Mouse (Mus musculus) activated CD4-positive, CD25-positive, alpha-beta regulatory T cell, adult 4 months (primary cell): ENCODE results near the gene Krt9. TPM values are rescaled to one million over a fixed set of nuclear protein-coding genes. Genes with fewer than 3 reads are reported as not detected.
"Not testable (repeated sequence)": the region's sequence is repeated elsewhere in the genome, so short reads cannot be mapped to it uniquely, and the experiment has no call there.

Experiments used
- ATAC-seq: one replicate; pipeline ENCODE4 v1.8.0; 2017
- polyA plus RNA-seq, 2 experiments: library from polyadenylated mRNA; unstranded; fragments of 100-300 nt; shearing (Covaris generic); gene quantifications; one replicate each; pipeline ENCODE4 v1.2.1; 2017

The Krt9 gene
- polyA plus RNA-seq: not detected

DNA sequence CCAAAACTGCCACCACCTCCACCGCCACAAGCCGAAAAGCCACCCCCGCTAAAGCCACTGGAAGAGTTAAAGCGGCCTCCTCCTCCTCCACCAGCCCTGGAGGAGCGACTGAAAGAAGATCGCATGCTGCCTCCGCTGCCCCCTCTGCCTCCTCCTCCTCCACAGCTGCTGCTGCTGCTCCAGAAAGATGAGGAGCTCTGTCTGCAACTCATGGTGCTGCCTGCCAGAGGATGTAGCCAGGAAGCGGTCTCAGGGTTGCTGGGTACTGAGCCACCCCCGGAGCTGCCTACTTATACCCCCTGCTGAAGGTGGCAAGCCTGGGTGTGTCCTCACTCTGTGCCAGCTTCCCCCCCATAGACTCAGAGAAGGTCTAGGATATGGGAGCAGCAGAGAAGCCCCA lies at the start of gene Krt9:
Gene Krt9 (minus strand): TSS at position 255 of the 400 bp plus-strand sequence.
- ATAC-seq: no peak

DNA sequence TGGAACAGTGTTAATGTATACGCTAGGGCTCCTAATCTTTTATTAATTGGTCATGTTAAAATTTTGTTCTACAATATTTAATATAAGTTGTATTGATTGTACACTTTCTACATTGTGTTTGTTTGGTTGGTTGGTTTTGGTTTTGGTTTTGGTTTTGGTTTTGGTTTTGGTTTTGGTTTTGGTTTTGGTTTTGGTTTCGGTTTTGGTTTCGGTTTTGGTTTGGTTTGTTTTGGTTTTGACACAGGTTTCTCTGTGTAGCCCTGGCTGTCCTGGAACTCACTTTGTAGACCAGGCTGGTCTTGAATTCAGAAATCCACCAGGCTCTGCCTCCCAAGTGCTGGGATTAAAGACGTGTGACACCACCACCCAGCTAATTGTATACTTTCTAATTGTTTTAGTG lies 47.2 kb upstream of the Krt9 start:
- not testable (repeated sequence) for ATAC-seq

DNA sequence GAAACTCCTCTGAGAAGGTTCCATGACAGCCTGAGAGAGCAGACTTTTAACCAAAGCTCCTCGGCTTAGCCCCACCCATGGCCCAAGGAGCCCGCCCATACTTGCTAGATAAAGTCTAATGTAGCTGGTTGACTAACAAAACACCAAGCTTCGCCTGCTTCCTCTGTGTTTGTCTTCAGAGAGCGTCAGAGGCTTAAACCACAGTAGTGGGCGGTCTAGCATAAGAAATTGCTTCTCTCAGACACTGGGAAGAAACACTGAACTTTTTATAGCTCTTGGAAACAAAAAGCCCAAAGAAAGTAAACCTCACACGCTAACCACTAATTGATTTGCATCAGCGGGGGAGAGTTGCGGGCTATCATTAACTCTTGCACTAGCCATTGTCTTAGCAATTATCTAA lies 28.7 kb upstream of the Krt9 start:
- ATAC-seq: no peak

DNA sequence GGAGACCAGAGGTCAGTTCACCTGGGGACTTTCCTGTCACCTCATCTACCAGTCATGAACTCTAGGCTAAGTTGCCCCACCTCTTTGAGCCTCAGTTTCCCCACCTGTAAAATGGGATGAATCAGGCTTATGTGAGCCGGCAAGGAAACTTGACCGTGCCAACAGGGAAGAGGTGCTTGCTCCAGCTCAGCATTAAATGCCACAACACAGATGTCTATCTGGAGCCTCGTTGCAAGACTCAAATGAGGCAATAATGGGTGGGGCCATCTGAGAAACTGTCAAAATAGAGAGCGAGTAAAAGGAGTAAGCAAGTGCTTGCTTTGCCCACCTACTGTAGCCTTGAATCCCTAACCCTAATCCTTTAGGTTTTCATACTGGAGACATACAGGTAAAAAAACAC lies 26.3 kb upstream of the Krt9 start:
- no peak for ATAC-seq

DNA sequence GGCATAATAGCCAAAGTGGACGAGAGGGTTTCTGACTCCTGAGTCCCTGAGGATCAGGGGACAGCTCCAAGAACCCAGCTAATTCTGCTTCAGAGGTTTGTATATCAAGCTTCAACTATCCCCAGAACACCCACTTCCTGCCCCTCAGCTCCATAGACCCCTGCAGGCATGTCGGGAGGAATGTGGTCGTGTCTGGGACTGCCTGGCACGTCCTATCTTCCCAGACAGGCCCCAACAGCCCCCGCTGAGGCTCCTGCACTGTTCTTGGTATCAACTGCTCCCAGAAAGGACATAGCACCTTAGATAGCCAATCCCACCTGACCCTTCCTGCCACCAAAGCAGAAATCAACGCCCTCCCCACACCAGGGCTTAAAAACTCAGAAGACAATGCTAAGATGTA lies 15.5 kb upstream of the Krt9 start:
- ATAC-seq: no peak

DNA sequence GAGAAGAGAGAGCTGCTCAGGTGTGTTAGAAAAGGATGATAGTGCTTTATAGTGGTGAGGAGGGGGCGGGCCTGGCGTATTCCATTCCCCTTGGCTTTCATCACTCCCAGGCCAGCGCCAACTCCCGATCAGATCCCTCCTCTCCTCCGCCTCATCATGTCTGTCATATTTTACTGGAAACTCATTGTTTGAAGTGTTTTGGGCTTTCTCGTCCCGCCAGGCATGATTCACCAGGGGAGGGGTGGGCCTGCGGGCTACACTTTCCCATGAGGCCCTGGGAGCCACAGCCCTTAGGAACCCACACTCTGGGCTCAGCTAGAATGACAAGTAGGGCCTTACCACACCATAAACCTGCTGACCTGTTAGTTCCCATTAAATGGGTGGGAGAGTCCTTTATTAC lies 14.5 kb upstream of the Krt9 start, which contains the start of gene Krt14:
Gene Krt14 (minus strand): TSS at position 51 of the 400 bp plus-strand sequence.
- ATAC-seq: no peak

DNA sequence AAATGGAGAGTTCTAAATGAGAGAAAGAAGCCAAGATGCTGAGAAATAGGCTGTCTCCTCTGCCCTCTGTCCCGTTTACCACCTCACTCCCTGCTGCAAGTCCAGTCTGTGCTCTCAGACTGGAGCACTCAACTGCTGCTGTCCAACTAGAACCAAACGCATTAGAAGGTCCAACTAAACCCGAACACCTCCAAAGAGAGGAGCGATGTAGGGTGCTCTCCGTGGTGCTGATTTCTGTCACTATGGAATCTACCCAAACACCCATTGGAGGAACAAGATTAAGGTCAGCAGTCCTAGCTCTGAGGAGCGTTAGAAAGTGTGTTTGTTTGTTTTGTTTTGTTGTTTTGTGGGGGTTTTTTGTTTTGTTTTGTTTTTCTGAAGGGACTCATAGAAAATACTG lies 10.4 kb upstream of the Krt9 start:
- no peak for ATAC-seq

DNA sequence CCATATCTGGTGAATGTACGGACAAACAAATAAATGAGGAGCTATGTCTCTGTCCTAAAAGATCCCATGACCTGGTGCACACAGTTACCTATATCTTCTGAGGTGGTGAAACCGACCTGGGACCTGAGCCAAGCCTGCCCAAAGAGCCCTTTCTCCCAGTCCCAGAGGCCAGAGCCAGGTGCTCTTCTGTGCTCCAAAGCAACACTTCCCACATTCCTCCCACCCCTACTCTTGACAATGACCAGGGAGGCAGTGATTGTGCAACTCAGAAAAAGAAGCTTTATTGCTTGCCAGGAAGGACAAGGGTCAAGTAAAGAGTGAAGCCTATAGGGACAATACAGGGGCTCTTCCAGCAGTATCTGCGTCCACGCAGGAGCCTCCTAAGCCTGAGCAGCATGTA lies 9.9 kb upstream of the Krt9 start:
- ATAC-seq: no peak

DNA sequence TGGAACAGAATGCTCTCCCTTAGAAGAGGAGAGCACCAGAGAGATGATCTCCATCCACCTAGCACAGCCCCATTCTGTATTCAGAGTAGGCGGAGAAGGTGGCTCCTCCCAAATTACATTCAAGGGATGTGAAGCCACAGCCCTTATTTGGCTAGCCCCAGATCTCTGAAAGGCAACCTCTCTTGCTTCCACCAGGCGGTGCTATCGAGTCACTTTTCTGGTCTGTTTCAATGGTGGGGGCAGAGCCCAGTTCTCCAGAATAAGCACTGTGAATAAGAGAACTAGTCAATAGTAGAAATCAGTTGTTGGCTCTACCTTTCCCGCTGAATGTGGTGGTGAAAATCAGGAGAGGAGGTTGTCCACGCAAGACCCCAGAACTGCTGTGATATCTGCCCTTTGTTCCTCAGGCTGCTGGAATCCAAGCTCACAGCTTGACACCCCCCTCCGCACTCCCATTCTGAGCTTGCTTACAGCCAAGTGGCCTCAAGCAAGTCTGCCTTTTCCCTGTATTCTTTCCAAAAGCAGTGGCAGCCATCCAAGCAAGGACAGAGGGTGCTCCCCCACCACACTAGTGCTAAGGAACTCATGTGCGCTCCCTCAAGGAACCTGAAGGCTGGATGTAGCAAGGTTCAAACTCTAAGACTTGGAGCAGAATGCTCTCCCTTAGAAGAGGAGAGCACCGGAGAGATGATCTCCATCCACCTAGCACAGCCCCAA lies 7.2 kb upstream of the Krt9 start:
- ATAC-seq: no peak

DNA sequence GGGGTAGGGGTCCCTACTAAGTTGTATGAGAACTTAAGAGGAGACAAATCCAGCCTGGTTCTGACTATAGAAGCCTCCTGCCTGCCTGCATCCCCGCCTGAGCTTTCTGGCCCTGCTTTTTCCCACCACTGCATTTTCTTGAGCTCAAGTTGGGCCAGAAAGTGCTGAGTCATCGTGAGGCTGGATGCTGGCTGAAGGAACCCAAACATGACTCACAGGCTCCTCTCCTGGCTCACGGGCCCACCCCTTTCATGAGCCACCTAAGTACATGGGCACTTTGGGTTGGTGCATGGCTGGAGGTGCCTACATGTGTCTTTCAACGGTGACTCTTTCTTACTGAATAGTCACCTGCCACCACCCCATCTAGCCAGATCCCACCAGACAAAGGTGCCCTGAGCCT lies 5.6 kb upstream of the Krt9 start:
- no peak for ATAC-seq

DNA sequence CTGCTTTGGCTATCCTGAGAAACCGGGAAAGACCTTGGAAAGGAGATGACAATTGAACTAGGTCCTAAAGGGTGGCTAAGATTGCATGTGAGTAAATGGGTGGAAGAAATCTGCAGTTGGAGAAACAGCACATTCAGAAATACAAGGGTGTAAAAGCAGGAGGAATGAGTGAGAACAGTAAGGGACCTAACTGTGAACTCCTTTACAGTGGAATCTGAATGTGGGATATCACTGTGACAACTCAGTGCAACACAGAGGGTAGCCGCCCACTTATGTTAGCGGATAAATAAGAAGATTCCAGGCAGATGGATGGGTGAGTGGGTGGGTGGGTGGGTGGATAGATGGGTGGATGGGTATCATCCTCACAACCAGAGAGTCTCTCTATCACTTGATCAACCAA lies 1.2 kb downstream of the Krt9 start:
- no peak for ATAC-seq

DNA sequence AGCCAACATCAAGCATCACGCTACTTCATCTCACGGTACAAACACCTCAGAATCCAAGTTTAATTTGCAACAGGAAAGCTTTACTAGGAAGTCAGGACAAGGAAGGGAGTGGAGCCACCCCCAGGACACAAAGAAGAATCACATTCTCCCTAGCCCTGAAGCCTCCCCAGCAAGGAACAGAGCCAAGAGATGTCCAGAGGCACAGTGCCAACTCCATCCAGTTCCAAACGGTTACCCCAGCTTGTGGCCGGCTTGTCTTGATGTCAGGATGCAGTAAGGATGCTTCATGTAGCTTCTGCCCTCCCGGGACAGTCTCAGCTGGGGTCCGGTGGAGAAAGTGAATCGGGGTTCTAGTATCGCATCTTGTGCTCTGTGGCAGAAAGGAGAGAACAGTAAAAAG lies 6.3 kb downstream of the Krt9 start:
- ATAC-seq: no peak

DNA sequence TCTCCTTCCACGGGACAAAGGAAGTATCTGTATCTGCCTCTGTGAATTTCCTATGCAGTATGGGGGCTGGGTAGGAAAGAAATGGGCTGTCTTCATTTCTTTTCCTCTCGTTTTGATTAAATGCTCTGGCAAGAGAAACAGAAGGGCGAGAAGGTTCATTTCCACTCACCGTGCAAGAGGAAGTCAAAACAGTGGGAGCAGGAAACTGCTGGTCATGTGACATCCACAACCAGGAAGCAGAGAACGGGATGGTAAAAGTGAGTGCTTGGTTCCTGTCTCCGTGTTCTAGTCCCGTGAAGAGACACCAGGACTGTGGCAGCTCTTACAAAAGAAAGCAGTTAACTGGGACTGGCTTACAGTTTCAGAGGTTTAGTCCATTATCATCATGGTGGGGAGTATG lies 11.3 kb downstream of the Krt9 start:
- ATAC-seq: no peak

DNA sequence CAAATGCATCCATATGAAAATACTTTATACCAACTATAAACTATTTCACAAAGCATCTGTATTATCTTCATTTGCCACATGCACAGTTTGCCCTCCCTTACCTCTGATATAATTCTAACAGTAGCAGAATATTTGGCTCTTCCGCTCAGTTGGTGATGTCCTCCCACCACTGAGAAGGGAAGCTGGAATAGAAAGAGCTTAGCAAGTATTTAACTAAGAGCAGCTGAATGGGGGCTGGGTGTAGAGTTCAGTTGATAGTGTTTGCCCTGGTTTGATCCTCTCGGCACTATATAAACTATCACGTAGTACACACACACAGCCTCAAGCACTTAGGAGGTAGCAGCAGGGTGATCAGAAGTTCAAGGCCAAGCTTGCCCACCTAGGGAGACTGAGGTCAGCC lies 13.8 kb downstream of the Krt9 start:
- no peak for ATAC-seq

DNA sequence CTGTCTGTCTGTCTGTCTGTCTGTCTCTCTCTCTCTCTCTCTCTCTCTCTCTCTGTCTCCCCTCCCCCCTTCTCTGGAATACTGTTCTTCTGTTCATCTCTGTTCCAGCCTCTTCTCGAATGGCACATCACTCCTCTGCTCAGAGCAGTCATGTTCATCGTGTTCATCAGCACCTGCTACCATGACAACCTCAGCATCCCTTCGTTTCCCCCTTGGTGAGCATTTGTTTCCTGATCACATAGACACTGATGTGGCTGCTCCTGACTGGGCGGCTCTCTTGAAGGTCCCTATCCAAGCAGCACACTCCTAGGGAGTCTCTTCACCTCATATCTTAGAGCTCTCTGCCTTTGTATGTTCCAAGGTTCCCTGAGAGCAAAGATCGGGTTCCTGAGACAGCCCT lies 14.7 kb downstream of the Krt9 start:
- no peak for ATAC-seq

DNA sequence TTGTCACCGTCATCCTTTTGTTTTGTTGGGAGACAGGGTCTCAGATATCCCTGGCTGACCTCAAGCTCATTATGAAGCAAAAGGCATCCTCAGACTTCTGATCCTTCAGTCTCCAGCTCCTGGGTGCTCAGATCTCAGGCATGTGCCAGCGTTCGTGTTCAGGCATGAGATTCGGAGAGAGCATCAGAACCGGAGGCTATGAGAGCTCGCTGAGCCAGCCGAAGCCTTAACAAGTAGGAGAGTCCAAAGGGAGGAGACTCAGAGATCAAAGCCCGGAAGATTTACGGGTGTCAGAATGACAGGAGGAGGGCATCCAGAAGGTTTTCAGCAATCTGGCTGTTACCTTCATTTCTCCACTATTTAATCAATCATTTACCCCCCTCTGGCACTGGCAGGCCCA lies 16.3 kb downstream of the Krt9 start:
- ATAC-seq: no peak

DNA sequence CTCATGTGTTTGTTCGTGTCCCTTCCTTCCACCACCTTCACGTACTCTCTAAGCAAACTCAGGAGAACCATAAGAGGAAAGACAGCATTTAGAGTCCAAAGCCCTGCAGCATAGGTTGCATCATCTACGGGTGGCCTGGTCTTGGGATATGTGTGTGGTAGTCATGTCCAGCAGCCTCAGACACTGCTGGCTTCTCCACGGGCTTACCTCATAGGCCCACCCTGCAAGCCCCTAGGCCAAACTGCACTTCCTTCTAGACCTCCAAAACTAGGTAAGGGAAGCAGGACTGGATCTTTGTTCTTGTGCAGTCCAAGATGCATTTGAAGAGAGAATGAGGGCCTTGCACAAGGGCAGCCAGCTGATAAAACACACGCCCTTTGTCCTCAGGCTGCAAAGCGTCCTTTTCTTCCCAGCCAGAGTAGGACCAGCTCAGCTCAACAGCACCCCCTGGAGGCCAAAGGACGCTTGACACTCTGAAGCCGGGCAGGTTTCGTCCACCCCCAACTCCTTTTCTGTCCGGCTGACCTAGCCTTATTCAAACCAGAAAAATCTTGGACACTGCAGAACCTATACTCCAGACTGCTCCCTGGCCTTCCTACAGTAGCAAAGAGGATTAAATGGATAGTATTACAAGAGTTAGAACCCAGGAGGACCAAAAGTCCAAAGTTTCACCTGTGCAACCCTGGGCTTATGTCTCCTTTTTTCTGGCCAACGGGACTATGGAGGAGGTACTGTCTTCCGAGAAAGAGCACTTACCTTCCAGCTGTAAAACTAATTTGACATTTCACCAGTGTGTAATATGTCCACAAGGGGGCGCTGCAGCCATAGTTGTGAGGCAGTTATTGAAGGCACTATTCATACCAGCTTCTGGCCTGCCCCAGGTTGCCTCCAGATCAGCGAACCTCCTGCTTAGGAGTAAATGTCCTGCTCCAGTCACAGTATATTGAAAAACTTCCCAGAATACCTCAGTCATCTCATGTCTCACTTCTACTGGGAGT lies 24.0 kb downstream of the Krt9 start:
- no peak for ATAC-seq

DNA sequence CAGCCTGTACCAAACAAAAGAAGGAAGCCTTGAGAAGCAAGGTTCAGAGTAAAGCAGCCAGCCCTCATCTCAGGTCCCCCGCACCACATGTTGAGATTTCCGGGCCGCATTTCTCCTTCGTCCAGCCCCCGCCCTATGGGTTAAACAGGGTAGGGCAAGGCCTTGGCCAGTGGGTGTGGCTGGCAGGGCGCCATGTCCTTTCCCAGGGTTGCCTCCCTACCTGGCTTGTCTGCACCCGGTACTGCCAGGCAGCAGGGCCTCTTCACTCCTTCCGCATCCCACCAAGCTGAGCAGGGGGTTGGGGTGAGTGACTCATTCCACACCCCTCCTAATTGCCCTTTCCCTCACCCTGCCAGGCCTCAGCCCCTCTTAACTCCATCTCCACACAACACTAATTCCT lies 25.0 kb downstream of the Krt9 start:
- no peak for ATAC-seq

DNA sequence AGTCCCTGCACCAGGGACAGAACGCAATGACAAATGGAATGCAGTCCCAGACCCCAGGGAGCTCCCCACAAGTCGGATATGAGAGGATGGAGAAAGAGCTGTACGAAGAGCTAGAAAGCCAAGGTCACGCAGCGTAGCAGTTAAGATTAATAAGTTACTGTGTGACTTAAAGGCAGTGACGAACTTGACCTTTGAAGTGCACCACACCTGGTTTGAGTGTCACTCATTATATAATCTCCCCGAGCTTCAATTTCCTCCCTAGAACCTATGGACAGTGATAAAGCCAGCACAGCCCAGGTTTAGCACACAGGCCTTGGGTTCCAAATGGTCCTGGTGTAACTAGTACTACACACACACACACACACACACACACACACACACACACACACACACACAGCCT lies 28.7 kb downstream of the Krt9 start:
- no peak for ATAC-seq

DNA sequence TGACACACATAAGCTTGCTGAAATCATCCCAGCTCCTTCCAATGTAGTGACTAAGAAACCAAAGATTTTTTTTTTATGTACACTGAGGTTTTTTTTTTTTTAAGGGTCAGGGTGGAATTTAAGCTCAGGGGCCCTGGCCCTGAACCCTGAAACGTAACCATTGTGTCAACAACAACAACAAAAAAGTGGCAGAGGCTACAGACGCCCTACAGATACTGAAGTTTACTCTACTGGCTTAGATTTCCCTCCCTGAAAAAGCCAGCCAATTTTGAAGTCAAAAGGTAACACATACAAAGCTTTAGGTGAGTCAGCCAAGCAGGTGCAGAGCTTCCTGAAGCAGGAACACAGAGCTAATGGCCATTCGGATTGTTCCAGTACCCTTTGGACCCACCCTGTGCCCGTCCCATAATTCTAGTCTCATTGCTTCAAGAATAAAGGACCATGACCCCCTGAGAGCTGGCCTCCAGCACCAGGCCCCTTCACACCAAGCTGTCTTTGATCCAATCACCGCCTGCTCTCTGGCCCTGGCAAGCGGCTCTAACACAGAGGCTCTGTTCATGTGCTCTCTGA lies 35.1 kb downstream of the Krt9 start:
- no peak for ATAC-seq

DNA sequence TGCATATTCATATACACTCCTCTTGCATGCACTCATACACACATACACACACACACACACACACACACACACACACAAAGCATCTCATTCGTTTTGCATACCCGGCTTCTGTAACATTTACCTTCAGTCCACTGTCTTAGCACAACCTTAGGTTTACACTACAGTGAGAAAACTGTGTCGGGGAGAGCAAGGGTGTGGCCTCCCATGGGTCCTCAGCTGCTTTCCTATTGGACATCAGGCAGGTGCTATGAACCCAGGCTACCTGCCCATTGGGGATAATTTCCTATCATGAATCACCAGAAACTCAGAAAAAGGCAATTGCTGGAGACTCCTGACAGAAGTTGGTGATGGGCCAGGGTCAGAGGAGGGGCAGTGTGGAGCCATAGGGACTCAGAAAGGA lies 35.7 kb downstream of the Krt9 start:
- ATAC-seq: no peak

DNA sequence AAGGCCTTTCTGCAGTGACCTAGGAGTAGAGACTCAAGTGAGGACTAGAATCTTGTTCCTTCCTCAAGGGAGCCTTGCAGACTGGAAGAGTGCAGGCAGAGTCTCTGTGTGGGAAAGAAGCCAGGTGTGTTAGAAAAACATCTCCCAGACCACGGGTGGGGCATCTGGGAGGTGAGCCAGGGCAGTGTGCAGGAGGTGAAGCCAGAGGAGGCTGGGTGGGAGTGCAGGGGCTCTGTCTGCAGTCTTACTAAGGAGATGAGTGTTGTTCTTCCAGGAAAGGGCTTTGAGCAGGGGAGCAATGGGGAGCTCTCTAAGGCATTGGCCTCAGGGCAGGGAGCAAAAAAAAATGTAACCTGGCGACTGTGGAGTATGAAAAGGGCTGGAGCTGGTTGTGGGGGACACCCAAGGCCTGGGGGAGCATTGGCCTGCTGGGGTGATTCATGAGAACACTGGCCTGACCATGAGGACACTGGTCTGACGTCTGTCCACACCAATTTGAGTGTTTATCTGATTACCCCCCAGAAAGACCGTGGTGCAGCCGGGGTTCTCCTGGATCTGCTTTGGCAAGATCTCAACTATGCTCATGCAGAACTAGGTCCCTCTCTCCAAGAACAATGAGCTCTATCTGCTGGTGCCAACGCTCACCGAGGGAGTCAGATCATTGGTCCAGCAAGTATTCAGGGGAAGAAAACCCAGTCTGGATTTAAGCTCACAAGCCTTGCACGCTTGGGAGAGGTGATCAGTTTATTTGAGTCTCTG lies 37.4 kb downstream of the Krt9 start:
- no peak for ATAC-seq
